Mouse (Mus musculus) kidney, postnatal 25 days (tissue): ENCODE data around the gene Arhgap44.

Experiments used
- DNase-seq, 2 experiments: peaks; one replicate each; pipeline ENCODE4 v3.0.0; 2021; ENCODE audit warnings: mixed read lengths in 2 of 2

Gene Arhgap44

DNA sequence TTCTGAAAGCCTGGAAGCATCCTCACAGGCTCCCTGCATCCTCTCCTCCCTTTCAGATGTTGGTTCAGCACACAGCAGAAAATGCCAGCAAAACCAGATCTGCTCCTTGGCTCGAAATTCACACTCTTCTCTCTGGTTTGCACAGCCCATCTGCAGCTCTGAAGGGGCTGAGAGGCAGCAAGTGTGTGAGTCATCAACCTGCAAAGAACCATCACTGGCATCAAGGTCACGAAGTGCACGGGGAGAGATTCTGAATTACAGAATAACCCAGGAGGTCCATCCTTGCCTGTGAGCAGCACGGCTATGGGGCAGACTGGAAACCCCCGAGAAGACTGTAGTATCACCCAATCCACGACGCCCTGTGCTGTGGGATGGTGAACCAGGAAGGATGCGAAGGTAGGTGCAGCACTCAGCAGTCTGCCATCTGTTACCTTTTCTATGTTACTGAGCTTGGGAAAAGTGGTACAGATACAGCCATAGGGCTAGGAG lies 27.5 kb downstream of the Arhgap44 start:
- no peak for DNase-seq

DNA sequence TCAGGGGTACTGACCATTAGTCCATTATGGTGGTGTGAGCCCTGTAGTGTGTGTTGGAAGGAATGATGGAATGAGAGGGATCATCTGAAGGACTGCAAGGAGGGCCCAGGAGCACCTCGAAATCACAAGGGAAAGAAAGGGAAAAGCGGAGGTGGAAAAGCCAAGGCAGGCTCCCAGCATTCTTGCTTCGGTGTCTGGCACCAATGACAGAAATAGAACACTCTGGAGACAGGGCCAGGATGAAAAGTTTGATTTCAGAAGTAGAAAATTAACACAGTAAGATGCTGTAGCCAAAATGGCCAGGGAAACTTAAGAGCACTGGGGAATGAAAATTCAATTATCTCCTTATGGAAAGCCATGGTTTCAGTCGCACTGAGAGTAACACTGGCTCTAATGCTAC lies 29.1 kb downstream of the Arhgap44 start:
- no peak for DNase-seq

DNA sequence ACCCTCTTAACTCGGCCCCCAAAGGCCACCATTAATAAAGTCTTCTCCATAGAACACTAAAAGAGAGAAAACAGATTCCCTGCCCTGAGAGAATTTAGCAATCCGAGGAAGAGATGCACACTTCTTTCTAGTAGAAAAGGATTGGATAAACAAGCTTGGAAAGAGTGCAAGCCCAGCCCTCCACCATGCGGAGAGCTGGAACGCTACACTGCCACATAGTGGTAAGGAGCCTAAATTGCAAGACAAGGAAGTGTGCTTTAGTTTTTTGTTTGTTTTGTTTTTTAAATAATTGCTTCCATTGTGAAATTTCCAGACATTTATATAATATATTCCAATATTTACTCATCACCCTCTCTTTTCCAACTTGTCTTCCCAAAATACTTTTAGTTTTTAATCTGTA lies 33.7 kb downstream of the Arhgap44 start:
- no peak for DNase-seq

DNA sequence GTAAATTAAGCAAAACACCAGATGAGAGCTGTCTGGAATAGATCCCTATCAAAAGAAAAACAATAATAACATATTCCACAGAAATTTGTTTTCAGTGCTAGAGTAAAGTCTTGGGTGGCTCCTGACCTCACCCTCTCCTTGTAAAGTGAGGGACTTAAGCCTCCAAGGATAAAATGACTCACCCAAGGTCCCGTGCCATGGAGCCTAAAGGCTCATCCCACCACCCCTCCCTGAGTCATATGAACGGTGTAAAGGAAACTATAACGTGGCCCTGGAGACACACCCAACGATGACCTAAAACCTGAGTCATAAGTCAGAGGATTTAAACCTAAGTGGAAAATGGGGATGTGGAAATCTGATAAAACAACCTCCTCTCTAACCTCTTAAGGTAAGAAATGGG lies 34.1 kb downstream of the Arhgap44 start:
- DNase-seq, result no peak

DNA sequence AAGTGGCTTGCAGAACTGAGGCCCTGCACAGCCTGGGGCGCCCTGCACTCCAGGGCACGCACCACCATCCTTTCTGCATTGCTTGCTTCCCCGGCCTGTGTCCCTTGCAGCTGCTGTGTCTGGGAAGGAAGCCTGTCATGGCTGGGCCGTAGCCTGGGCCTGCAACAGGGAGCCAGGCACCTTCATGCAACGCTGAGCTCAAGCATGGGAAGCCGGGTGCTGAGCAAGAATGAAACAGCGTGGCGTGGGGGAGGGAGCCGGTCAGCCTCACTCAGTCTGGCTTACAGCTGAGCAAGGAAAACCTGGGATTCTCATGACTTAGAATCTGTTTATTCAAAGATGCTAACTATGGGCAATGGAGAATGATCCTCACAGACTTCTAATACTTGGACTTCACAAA lies 36.2 kb downstream of the Arhgap44 start:
- DNase-seq, result peak; percentile 67 to 80

DNA sequence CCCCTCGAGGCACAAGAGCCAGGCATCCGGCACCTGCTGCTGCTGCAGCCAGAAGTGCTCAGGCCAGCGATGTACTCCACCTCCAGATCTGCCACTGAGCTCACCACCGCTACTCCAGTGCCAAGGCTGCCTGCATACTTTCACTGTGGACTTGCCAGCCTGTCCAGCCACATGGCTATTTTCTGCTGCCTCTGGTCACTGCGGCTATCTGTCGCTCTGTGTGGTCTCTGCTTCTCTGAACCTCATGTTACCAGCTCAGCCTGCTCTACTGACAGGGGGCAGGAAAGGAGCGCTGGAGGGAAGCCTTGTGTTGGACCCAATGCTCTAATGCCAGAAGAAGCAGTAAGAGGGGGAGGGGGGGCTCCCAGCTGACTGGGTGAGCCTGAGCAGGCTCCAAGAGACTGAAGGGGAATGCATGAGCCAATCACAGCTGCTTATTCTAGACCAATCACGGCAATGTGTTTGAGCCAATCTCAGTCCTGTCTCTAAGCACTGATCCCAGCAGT lies 37.8 kb downstream of the Arhgap44 start:
- DNase-seq, result peak; percentile 49 to 74

DNA sequence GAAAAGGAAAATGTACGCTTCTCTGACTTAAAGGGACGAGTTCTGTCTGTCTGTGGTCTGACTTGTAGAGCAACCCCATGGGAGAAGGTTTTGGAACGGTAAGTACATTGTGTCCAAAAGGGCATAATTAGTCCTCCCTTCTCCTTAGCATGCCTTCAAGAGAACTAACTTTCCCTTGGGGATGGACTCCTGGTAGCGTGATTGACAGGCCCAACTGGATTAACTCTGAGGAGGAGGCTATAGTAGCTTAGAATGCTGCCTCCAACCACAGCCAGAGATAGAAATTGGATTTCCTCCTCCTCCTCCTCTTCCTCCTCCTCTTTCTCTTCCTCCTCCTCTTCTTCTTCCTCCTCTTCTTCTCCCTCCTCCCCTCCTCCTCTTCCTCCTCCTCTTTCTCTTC lies 42.5 kb downstream of the Arhgap44 start:
- DNase-seq, result no peak

DNA sequence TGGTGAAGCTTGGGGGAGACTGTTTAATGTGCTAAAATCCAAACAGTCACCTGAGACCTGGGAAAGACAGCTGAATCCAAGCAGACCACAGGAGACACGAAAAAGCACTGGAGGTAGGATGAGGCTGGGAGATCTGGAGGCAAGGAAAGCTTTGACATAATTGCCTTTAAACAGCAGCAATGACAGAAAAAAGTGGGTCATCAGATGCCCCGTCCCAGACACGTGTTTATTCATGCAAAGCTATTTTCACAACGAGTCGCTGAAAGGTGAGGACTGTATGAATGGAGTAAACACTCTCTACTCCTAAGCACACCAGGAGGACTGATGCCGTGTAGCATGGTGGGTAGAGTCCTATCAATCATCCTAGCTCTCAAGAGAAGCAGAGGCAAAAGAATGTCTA lies 47.0 kb downstream of the Arhgap44 start:
- no peak for DNase-seq

DNA sequence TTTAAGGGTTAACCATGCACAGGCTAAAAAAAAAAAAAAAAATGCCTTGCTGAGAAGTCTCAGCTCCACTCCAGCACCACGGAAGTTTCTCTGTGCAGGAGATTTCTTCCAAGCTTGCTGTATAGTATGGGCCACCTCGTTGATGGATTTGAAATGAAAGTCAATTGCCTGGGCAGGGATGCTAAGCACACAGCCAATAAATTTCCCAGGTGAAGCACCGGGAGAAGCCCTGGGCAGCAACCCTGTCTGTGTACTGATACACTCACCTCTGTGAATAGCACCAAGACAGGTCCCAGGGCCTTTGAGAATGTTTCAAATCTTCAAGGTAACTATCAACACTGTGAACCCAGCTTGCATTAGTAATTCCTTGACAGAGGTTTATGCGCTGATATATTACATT lies 50.7 kb downstream of the Arhgap44 start:
- DNase-seq, result no peak

DNA sequence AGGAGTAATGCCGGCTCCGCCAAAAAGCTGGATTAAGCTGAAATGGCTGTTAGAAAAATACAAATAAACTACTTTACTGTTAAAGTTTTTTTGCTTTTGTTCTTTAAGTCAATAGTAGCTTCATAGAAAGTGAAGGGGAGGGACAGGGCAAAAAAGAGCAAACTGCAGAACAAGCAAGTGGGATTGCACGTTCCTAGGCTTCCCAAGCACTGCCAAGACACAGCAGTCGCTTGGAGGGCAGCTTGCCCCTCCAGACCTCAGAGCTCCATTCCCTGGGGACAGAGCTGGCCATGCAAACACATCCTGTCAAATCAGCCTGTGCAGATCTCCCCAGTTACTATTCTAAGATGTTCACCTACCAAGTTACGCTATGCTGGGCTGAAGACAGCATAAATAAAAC lies 51.1 kb downstream of the Arhgap44 start:
- no peak for DNase-seq

DNA sequence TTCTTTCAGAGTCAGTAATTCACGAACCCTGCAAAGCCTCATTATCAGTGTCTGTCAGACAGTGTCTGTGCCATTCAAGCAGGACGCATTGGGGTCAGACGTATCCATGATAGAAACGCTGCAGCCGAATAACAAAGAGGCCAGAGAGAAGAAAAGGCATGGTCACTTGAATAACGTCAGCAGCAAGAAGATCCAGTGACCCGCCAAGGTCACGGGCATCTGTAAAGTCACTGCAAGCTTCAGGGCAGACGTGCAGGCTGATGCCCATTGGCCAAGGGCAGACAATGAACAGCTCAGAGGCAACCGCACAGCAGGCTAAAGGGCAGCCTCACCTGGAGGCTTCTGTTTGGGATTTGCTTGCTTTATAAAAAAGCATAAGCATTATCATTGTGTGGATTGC lies 52.7 kb downstream of the Arhgap44 start:
- DNase-seq, result no peak

DNA sequence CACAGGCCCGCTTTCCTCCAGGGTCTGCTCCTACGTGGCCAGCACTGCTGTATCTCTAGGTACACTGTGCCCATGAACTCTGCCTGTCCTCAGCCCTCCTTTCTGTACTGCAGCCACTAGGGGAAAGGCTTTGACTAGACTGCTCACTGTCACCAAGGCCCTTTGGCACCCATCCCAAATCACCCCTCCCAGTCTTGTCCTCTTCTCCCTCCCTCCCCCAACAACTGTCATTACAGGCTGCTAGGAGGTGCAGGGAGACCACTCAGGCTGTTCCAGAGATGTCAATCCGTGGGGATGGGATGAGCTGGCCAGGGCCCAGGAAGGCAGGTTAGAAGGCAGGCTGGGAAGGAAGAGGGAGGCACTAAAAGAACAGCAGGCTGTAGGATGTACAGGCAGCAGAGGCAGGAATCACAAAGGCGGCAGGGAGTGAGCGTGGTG lies 55.0 kb downstream of the Arhgap44 start:
- no peak for DNase-seq

DNA sequence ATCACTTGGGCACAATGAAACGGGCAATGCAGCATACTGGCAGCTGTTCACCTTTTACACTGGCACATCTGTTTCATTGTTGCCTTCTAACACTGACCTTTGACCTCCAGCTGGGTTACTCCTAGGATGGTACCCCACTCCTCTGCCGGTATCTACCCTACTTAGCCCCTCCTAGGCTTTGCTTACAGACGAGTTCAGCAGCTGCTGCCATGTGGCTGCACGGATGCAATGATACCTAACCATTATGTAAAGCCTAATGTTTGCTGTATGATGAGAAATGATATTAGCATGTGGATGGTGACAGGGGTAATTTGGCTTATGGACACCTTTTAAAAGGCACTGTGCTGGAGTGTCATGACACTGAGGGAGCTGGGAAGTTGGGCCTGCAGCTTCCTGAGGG lies 55.6 kb downstream of the Arhgap44 start:
- DNase-seq, result no peak

DNA sequence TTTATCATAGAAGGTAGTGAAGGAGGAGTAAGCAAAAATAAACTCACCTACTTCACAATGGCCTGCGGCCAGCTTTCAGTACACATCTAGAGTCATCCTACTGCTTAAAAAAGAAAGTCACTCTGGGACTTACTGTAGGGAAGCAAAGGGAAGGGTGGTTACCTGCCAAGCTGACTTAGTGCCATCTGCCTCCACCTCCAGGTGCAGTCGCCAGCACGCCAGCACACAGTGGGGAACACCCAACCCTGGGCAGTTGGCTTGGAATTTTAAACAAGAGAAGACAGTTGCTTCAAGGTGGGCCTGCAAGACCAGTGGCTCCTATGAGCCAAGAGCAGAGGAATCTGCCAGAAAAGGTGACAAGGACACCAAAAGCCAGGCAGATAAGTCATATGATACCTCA lies 58.7 kb downstream of the Arhgap44 start:
- DNase-seq, result no peak

DNA sequence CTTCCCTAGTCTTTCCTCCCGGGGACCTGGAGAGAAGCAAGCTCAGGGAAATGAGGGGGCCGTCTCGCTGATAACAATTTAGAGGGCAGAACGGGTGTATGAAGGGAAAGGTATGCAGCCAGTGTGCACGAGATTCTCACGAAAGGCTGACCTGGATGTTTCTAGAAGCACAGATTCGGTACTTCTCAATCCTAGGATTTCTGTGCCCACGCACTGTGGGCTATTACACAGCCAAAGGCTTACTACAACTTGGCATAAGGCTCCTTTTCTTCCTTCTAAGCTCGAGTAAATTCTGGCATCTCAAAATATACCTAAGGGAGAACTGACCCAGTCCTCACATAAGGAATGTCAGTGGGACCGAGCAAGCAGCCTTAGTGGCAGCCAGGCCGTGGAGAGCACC lies 61.6 kb downstream of the Arhgap44 start:
- DNase-seq, result no peak

DNA sequence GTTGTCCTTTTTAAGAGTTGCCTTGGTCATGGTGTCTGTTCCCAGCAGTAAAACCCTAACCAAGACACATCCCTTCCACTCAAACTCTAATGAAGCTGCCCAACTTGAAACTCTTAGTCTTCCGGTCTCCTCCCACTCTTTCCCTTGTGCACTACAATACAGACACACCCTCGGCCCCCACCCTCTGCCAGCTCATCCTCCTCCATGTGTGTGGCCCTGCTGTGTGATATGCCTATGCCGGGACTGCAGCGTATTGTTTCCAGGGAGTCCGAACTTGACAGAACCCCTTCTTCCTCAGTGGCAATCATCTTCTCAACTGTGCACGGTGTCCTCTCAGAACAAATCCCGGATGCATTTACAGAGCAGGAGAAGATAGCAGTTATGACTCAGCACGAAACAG lies 62.7 kb downstream of the Arhgap44 start:
- no peak for DNase-seq

DNA sequence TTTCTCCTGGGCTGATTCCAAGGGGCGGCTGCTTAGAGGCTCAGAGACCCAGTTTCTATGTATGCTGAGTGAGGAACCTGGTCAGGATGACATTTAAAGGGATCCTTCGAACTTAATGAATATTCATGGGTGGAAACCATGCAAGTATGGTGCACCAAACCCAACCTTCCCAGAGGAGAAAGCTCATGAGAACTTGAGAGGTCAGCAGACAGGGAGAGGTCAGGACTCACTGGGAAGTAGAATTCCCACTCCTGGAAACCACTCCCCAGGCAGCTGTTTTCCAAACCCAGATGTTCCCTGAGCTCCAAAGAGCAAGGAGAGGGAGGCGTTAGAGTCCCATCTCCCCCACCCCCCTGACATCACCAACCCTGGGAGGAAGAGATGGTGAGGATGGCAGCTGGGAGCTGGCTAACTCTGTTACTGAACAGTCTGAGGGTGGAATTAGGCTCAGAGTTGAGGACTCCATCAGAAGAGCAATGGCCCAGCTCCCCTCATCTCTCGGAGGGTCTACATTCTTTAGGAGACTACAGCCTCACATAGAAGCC lies 65.2 kb downstream of the Arhgap44 start:
- DNase-seq, result no peak

DNA sequence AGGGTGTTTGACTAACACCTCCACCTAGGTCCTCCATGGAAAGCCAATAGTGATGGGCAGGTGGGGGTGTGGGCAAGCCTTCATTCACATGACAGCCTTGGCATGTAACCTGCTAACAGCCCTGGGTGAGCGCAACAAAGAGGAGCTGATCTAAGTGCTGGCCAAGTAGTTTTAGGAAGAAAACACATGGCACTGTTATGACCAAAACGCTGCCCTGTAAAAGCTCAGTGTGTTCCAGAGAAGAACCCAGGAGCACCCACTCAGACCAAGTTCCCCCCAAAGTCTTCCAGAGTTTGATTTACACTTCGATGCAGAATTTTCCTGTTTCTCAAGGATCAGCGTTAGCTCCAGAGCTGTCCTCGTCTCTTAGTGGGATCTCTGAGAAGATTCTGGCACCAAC lies 65.9 kb downstream of the Arhgap44 start:
- no peak for DNase-seq

DNA sequence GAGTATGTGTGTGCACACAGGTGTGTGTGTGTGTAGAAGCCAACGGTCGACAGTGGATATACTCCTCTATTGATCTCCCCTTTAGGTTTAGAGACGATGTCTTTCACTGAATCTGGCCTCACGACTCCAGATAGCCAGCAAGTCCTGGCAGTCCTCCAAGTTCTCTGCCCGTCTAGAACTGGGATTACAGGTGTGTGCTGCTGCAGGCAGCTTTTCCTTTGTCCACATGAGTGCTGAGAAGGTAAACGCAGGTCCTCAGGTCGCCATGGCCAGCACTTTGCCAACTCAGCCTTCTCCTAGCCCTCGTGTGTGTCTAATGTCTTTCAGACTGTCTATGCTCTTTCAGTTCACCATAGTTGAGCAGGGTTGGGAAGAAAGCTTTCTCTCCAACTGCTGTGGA lies 69.9 kb downstream of the Arhgap44 start:
- peak in 1 of 2 experiments; percentile 15 for DNase-seq

DNA sequence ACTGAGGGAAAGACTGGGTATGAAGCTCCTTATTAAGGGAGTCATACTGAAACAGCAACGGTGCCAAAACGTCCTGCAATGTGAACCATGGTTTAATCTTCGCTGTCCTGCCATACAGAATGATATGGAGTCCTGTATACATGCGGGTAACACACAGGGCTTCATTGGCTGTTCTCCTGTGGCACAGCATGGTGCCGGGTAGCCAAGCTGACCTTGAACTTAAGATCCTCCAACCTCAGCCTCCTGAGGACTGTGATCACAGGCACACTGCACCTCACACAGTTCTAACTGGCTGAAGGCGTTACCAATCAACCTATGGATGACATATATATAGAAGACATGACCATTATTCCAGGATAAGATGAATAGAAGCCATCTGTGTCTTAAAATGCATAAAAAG lies 72.4 kb downstream of the Arhgap44 start:
- DNase-seq, result no peak

DNA sequence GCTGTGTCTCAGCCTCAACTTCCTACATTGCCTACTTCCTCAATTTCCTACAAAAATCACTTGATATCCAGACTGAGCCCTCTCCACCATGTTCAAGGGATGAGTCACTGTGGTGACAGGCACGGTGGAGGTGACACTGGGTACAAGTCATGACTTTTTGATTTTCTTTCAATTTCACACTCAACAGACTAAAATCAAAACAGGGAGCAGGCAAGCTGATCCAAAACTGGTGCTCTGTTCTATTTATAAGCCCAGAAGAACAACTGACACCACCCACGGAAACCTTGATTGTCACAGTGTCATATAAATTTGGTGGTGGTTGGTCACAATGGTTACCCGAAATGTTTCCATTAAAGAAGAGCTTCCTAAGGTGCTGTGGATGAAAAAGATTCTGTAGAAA lies 72.8 kb downstream of the Arhgap44 start:
- no peak for DNase-seq

DNA sequence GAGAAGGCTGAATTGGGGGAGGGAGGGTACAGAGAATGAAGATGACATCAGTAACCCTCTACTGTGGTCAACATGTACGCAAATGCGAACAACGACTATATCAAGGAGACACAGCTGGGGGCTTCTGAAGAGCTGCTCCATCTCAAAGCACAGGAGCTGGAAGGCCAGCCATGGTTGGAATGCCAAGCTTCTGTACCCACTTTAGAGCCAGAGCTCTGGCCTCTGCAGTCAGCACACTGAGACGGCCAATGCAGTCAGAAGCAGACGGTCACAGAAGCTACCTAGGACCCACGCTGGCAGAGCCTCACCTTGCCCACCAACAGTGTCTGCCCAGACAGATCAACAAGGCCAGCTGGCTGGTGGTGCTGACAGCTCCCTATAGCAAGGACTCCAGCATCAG lies 73.5 kb downstream of the Arhgap44 start:
- DNase-seq, result no peak

DNA sequence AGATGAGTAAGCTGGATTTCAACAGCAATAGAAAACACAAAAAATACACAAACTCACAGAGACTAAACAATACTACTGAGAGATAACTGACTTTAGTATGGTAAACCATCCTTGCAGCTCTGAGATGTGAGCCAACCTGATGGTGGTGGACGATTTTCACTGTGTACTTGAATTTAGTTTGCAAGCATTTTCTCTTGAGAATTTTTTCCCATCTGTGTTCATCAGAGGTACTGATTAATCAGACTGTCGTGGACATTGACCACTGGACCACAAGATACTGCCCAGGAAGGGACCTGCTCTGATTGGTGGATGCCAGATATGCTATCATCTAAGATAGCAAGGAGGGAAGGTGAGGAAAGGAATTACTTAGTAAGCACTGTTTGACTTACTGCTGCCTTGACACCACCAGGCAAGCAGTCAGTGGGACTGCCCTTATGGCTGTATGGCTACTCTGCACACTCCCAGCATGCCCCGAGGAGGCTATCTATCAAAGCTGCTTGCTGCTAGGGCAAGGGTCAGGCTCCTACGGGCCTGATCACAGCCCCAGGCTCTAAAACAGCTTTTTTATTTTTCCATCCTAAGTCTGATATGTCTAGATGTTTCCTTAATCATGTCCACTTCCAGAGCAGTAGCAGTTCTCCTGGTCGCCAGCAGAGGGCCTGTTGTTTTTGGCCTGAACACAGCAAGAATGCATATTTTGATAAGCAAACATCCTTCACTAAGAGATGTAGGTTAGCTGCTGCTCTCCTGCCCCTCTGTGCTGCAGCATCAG lies 74.1 kb downstream of the Arhgap44 start:
- DNase-seq, result peak; percentile 65 to 78

DNA sequence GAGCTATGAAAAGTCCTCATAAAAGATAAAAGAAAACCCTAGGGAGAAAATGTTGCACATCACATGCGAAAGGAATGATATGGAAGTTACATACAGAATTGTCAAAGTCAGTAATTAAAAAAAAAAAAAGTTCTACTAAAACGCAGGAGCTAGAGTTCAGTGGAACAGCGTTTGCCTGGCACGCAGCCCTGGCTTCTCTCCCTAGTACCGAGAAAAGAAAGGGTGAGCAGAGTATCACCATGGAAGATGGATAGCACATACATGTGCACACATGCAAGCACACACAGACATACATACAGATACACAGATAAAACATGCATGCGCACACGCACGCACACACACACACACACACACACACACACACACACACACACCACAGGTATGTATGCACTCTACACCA lies 82.0 kb downstream of the Arhgap44 start:
- DNase-seq, result no peak

DNA sequence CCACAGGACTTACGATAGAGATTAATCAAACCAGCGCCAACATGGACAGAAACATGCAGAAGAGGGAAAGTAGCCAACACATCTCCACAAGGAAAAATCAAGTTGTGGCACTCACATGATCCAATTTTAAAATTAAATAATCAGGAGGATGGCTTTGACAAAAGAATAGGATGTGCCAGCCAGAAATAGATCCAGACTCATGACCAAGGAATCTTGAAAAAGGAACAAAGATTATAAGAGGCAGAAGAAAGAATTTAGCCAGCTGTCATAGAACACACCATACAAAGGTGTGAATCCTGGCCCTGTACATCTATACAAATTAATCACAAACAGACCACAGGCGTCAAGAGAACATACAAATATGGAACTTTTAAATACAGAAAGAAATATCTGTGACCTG lies 82.5 kb downstream of the Arhgap44 start:
- DNase-seq, result no peak
